Mouse (Mus musculus): ENCODE measurements around the gene Pxmp4.

The Pxmp4 gene

DNA sequence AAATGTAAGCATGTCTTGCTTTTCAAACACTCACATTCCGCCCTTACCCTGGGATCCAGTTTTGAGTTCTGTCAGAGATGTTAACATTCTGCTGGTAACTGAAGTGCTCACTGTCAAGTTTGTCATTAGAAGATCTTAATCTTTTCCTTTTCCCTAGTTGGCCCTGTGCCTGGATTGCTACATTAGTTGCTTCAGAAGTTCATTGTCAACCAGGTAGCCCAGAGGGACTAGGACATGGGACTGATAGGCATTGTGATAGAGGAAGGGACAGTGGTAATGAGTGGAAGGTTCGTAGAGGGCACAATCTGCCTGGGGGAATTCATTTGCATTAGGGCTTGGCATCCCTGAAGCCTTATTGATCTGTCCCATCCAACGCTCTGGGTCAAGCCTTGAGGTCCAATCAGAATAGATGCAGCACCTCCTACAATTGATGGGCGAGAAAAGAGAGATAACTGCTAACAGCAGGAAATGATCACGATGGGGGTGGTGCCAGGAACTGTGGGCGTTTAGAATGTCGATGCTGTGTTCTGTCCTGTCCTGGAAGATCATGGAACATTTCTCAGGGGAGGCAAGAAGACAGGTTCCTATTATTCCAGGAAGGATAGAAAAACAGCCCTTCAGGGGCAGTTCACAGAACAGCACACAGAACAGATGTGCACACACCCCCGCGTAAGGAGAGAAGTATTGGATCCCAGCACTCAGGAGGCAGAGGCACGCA lies 5.7 kb upstream of the Pxmp4 start:
- no peak for DNase-seq

DNA sequence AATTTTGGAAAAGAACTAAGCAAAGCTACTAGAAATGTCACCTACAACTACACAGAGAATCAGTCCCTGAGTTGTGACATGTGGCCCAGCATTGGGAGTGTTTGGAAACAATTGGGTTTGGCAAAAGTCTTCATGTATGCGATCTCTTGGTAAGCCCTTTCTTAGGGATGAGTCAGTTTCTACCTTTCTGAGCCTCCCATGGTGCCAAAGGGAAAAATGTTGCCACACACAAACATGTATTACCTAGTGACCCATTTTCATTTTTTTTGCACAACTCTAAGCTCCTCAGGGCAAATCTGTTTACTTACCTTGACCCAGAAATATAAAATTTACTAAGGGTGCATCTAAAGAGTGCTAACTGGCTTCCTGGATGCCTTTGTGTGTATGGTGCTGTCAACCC lies 3.5 kb upstream of the Pxmp4 start:
- DNase-seq = no peak

DNA sequence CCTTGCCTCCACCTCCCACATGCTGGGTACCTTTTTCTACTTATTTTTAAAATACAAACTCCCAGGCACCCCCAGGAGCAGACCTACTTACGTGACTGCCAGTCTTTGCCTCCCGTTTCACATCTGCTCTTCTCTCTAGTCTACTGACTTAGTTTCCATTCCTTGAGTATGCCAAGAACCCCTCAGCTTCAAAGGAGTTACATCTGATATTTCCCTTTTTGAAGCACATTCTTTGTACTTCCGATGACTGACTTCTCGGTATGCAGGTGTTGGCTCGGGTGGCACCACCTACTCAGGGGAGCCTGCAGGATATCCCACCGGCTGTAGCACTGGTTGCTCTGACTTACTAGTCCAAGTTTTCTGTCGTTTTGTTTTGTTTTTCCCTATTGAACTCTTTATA lies 648 bp upstream of the Pxmp4 start:
- DNase-seq = no peak

DNA sequence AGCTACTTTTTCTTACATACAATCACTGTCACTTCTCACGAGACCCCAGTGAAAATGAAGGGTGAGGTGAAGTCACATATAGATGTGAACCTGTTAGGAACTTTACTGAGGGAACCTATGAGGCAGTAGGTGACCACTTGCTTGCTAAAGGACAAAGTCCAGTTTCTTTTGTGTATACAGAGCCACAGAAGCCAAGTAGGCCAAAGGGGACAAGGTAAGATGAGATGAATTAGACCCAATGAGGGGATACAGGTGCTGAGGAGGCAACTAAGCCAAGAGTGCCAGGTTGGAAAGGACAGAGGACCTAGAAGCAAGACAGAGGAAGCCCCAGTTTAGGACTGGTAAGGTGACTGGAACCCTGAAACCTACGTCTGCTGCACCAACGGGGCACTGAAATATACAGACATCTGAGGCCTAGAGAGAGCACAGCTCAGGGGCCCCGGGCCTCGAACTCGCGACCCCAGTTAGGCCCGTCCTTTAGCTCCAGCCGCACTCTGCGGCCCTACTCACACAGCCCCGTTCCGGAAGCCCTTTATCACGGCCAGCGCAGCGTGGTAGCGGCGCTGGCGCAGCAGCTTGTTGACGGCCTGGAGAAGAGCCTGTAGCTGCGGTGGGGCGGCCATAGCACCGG lies 386 bp downstream of the Pxmp4 start:
- DNase-seq = no peak

DNA sequence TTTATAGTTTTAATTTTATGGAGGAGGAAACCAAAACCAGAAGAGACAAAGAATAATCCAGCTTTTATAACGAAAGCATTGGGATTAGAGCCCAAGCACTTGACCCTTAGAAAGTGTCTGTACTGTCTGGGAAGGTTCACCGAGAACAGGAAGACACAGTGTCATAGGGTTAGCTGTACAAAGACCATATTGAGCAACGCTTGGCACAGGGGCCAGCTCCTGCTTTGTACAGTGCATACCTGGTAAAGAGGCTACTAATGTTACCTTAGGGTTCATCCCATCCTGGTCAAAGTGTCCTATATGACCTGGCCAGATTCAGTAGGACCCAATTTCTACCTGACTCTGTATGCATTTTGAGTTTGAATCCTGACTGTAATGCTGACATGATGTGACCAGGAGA lies 2.2 kb downstream of the Pxmp4 start:
- peak; percentile 68 for DNase-seq

DNA sequence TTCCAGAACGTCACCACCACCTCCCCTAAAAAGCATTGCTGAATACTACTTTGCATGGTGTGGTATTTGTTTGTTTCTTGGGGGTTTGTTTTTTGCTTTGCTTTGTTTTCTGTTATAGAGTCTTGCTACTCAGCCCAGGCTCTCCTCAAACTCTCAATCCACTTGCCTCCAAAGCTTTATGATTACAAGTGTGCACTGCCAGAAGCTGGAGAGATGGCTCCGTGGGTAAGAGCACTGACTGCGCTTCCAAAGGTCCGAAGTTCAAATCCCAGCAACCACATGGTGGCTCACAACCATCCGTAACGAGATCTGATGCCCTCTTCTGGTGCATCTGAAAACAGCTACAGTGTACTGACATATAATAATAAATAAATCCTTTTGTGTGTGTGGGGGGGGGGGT lies 2.9 kb downstream of the Pxmp4 start:
- DNase-seq = no peak

DNA sequence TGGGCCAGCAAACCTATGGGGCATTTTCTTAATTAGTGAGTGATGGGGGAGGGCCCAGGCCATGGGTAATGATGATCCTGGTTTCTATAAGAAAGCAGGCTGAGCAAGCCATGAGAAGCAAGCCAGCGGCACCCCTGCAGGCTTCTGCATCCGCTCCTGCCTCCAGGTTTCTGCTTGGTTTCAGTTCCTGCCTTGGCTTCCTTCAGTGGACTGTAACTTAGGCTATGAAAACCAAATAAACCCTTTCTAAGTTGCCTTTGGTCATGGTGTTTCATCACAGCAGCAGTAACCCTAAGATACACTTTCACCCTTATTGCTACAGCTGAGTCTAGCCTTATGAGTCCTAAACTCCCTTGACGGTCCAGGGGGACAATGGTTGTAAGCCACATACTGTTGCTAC lies 6.1 kb downstream of the Pxmp4 start:
- no peak for DNase-seq

DNA sequence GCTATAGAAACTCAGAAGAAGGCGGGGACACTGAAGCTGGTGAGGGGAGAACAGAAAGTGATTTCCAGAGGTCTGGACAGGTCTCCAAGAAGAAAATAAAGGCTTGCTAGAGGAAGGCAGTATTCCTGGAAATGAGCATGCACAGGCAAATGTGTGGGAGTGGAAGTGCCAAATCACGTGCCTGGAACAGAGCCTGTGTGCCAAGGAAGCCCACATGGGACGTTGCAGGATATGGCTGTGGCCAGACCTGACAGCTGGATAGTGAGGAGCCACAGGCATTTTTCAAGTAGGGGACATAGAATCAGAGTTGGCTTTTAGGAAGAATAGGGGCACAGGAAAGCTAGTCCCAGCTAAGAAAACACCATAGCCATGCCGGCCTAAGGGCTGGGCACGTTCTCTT lies 7.7 kb downstream of the Pxmp4 start:
- no peak for DNase-seq

DNA sequence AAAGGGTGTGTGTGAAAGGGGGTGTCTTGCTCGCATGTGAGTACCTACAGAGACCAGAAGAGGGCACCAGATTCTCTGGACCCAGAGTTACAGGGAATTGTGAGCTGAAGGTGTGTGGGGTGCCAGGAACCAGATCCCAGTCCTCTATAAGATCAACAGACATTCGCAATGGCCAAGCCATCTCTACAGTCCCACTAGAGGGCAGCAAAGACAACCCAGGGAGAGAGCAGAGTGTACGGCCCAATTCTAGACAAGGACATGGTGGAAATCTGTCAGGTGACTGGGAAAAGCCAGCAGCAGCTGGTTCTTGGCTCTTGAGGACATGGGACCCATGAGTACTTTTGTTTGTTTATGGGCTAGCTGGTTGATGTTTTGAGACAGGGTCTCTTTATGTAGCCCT lies 10.5 kb downstream of the Pxmp4 start:
- DNase-seq = peak; percentile 43

DNA sequence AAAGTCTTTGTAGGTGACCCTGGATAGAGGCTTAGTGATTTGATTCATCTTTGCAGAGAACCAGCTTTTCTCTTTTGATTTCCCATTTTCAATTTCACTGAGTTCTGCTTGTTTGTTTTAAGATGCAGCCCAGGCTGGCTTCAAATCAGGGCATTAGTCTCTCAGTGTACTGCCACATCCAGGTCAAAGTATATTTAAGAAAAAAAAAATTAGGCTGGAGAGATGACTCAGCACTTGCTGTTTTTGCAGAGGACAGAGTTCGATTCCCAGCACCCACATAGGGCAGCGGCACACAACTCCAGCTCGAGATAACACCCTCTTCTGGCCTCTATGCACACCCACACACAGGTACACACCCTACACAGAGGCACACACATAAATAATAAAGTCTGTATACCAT lies 12.3 kb downstream of the Pxmp4 start:
- no peak for DNase-seq

DNA sequence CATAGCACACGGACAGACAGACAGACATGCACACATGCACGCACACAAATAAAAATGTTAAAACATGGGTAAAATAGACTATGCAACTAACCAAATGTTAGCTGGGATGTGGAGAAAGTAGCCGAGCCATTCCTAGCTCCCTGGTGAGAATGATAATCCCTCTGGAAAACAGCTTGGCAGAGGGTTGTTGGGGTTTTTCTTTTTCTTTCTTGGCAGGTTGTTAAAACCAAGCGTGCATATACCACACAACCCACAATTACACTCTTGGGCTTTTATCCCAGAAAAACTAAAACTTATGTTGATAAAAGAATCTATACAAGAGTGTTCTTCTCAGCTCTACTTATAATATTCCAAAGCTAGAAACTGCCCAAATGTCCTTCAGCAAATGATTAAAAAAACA lies 14.5 kb downstream of the Pxmp4 start:
- no peak for DNase-seq

DNA sequence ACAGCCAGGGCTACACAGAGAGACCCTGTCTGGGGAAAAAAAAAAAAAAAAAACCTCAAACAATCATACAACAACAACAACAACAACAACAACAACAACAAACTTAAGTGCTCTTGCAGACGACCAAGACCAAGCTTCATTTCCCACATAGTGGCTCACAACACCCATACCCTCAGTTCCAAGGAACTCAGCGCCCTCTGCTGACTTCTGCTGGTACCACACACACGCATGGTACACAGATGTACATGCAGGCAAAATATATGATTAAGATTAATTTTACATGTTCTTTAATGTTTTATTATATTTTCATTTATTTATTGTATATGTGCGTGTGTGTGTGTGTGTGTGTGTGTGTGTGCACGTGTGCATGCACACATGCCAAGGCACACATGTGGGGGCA lies 17.1 kb downstream of the Pxmp4 start:
- no peak for DNase-seq

DNA sequence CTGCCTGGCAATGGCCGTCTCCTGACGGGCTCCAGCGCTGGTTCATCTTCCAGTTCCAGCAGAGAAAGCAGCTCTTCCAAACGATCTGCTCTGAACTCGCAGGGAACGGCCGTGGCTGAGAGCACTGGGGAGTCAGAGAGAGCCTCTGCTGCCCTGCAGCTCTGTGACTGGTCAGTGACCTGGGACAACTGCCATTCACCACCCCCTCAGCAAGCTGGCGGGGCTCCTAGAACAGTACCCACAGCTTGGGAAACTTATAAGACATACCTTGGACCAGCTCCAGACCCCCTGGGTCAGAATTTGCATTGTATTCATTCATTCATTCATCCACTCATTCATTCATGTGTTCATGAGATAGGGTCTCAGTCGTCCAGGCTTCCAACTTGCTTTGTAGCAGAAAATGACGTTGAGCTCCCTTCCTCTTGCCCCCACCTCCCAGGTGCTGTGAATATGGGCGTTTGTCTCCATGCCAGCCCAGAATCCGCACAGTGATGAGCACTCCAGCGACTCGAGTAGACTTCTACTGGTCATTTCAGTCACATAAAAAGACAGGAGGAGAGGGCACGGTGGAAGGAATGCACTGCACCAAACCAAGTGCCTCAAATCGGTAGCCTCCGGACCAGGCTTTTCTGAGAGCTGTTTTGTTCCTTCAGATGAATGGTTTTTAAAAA lies 18.4 kb downstream of the Pxmp4 start:
- DNase-seq = no peak

DNA sequence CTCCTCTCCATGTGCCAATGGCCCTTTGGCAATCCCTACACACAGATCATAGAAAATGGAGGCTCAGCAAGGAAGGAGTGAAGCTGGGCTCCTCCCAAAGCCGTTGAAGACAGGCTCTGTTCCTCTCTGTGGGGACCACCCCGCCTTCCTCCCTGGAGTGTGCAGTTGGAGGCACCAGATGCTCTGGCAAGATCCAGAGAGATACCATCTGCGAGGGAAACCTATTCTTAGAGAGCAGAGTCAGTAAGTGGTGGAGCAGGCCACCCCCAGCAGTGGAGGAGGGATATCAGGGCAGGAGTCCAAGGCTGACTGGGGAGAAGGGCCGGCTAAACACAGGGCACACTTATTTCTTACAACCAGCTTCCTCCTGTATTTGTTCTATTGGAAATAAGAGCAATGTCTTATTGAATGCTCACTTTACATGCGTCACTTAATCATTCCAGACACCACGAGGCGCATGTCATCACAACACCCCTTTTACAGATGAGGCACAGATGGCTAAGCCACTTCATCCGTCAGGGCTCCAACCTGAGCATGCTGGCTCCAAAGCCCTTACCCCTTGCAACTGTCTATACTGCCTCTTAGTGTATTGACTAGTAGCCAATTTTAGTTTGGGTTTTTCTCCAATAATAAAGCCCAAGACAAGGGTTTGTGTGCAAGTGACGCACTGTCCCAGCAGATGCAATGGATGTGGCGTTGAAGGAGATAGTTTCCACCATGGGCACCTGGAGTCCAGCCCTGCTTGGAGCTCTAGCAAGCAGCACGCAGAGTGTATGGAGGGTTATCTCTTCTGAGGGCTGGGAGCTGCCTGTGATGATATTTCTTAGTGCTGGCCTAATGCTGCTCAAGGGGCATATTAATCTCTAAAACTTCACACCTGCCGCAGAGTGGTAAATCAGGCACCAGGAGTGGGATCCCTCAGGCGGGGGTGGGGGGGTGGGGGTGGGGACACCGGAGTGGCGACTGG lies 19.3 kb downstream of the Pxmp4 start:
- DNase-seq = no peak

DNA sequence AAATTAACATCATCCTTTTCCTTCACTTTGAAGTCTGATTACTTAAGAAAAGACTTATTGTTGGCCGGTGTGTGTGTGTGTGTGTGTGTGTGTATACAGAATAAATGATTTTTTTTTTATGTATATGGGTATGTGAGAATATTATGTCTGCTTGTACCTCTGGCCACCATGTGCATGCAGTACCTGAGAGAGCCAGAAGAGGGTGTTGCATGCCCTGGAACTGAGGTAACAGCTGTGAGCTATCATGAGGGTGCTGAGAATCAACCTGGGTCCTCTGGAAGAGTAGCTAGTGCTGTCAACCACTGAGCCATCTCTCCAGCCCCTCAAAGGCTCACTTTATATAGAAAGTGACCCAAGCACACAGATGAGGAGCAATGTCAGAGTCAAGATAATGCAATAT lies 22.1 kb downstream of the Pxmp4 start:
- no peak for DNase-seq

DNA sequence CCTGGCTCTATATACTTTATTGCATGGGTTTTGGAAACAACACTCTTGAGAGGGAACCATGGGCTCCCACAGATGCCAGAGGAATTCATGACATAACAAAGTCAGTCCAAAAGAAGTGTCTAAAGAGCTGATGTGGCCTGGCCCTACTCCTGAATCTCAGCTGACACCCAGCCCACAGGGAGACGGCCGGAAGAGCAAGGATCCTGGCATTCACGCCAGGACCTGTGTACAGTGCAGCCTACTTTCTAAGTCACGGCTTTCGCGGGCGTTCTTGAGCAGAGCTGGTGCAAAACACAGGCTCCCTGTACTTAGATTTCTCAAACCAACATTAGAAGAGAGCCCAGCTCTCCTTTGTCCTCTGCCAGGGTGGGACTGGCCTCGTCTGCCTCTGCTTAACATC lies 22.9 kb downstream of the Pxmp4 start:
- no peak for DNase-seq

DNA sequence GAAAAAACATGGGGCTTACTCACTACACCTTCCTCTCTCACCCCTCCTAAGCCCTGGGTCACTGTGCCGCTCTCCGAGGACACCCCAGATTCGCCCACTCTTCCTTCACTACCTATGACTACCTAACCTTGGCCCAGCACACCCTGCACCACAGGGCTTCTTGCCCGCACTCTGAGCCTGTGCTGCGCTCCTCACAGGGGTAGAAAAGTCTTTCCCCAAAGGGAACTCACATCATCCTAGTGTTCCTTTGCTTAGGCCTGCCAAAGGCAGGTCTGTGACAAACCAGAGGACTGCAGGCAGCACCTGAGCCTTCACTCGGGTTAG lies 25.8 kb downstream of the Pxmp4 start:
- no peak for DNase-seq

DNA sequence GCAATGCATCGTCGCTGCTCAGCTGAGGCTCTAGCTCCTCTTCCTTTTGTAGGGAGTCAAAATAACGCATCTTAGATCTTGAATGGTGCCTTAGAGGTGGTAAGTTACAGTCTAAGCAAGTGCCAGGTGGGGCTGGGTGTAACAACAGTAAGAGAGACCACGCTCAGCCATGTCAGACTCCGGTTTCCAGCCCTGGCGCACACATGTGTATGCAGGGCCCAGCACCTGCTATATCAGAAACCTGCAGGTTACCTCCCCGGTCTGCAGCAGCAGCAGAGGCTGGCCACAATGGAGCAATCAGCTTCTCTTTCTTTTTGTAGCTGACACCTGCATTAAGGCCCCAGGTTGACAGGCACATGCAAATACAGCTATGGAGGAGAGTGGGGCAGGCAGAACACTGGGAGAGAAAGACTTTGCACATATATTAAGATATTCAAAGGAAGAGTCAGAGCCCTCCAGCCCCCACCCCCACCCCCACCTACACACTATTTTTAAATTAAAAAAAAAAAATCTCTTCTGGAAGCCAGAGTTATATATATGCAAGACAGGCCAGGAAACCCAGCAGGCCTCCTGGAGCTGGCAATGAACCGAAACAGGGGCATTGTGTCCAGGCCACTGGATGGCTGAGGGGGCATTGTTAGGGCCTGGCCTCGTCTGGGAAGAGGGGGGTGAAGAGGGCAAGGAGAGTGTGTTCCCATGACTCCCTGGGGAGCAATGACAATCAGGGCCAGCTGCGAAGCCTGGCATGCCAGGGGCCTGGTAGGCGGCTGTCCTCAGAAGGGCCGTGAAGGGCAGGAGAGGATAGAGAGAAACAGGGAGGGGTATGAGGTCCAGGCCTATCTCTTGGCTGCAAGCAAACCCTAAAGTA lies 26.4 kb downstream of the Pxmp4 start:
- no peak for DNase-seq

DNA sequence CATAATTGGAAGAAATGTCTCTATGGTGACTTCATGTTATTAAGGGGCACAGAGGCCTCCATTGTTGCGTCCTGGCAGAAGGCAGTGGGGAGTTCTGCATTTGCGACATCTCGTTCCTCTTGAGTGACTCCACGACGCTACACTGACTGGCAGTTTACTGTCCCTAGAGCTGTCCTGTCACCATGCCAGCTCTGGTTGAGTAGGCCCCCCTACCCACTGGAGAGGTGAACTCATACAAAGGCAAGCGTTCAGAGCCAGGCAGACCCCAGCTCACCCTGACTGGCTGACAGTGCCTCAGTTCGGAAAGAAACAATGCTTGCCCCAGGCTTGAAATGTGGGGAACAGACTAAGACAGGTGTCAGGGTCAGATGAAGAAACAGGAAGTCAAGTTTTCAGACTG lies 29.2 kb downstream of the Pxmp4 start:
- no peak for DNase-seq

DNA sequence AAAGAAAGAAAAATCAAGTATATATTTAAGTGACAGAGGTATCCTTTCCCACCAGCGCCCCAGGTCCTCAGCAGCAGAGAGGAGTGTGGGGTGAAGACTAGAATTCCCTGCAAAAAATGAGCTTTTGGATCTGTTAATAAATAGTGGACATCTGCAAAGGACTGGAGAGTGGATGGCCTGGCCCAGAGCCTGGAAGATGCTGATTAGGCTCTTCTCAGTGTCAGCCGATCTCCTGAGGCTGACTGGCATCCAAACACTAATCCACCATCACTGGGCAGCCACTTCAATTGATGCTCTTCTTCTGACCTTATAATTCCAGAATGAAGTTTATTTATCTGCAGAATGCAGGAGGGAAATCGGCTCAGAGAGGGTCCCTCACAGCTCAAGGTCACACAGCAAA lies 30.5 kb downstream of the Pxmp4 start:
- DNase-seq = no peak

DNA sequence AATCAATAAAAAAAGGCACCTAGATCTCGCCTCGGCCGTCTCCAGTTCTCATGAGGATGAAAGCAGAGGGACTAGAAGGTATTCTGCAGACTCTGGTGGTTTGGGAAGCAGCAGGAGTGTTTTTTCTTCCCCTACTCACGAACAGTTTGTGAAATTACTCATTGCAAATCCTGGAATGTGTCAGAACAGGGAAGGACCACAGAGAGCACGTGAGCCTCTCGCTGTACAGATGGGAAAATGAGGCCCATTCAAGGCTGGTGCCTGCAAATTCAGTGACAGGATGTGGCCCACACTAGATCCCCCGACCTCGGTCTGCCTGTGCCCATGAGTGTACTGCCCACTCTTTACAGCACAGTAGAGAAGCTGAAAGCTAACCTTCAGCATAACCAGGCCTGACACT lies 31.5 kb downstream of the Pxmp4 start:
- no peak for DNase-seq

DNA sequence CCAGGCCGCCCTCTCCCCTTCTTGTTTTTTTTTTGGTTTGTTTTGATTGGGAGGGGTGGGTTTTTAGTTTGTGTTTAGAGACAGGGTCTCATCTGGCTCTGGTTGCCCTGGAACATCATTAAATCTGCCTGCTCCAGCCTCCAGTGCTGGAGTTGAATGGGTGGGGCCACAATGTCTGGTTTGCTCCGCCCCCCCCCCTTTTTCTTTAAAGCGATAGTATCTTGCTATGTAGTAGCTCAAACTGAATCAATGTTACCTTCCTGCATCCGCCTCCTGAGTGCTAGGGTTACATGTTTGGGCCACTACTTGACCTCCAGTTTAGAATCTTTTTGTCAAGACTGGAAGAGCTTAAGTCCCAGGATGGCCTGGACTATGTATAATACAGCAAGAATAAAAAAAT lies 32.2 kb downstream of the Pxmp4 start:
- no peak for DNase-seq

DNA sequence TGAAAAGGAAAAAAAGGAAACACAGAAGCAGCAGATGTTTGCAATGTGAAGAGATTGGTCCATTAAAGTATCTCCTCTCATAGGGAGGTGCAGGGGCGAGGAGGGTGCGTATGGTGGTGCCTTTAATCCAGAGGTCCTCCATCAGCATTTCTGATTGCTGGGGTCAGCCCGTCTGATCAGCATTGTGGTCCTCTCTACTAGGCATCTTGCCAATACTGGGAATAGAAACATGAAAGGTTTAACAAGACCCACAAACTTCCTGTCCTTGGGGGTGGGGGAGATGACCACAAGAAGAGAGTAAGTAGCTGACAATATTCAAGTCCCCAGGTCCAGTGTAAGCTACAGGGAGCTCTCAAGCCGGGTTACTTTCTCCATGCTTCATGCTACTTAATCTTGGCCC lies 32.8 kb downstream of the Pxmp4 start:
- DNase-seq = no peak
